Mouse (Mus musculus) spleen, adult 12 weeks (tissue): ENCODE measurements around the gene Ankrd60.

Experiments
- DNase-seq: peaks from one replicate; pipeline ENCODE4 v3.0.0; 2022; ENCODE audit warnings: low spot score

Ankrd60 gene

GRCm38 (mm10) chr2:173577669-173578557, at the start of gene Ankrd60:
TSS of gene Ankrd60 (minus strand) at chr2:173578365.
- peak; percentile 17 for DNase-seq

GRCm38 (mm10) chr2:173625786-173626185, 47.6 kb upstream of the Ankrd60 start:
- DNase-seq = no peak

- no peak for DNase-seq
These were observed 46.5 kb upstream of the Ankrd60 start for GRCm38 (mm10) chr2:173624667-173625066.

GRCm38 (mm10) chr2:173622173-173622601, 44.0 kb upstream of the Ankrd60 start:
- no peak for DNase-seq

- DNase-seq = no peak
These were observed 42.5 kb upstream of the Ankrd60 start for GRCm38 (mm10) chr2:173620645-173621044.

GRCm38 (mm10) chr2:173619132-173619531, 41.0 kb upstream of the Ankrd60 start:
- DNase-seq = no peak

GRCm38 (mm10) chr2:173616156-173616555, 38.0 kb upstream of the Ankrd60 start:
- no peak for DNase-seq

GRCm38 (mm10) chr2:173615378-173616081, 37.4 kb upstream of the Ankrd60 start:
- DNase-seq = no peak

GRCm38 (mm10) chr2:173608020-173608958, 30.1 kb upstream of the Ankrd60 start:
- DNase-seq = no peak

- no peak for DNase-seq
These were observed 28.2 kb upstream of the Ankrd60 start for GRCm38 (mm10) chr2:173606415-173606804.

GRCm38 (mm10) chr2:173605713-173606414, 27.7 kb upstream of the Ankrd60 start:
- DNase-seq = no peak

GRCm38 (mm10) chr2:173601861-173602260, 23.7 kb upstream of the Ankrd60 start:
- DNase-seq = no peak

- no peak for DNase-seq
These were observed 17.2 kb upstream of the Ankrd60 start for GRCm38 (mm10) chr2:173595374-173595781.

- DNase-seq = no peak
These were observed 16.3 kb upstream of the Ankrd60 start for GRCm38 (mm10) chr2:173594313-173595063.

GRCm38 (mm10) chr2:173593841-173594240, 15.7 kb upstream of the Ankrd60 start:
- DNase-seq = no peak

- DNase-seq = no peak
These were observed 14.6 kb upstream of the Ankrd60 start for GRCm38 (mm10) chr2:173592781-173593180.

- DNase-seq = no peak
These were observed 9.2 kb upstream of the Ankrd60 start for GRCm38 (mm10) chr2:173587411-173587810.

GRCm38 (mm10) chr2:173586118-173586968, 8.2 kb upstream of the Ankrd60 start:
- peak; percentile 68 for DNase-seq

- no peak for DNase-seq
These were observed 7.4 kb upstream of the Ankrd60 start for GRCm38 (mm10) chr2:173585387-173586117.
